Mouse (Mus musculus) right cerebral cortex, adult 18-20 months (tissue): ENCODE data around the gene Ubap2l.
A peak's percentile ranks its signal among the peaks of the same experiment; 100 is the strongest.

Source experiments
- DNase-seq: peaks from one replicate; pipeline ENCODE4 v3.0.0; 2022; ENCODE audit warnings: mixed read lengths

The Ubap2l gene

DNA sequence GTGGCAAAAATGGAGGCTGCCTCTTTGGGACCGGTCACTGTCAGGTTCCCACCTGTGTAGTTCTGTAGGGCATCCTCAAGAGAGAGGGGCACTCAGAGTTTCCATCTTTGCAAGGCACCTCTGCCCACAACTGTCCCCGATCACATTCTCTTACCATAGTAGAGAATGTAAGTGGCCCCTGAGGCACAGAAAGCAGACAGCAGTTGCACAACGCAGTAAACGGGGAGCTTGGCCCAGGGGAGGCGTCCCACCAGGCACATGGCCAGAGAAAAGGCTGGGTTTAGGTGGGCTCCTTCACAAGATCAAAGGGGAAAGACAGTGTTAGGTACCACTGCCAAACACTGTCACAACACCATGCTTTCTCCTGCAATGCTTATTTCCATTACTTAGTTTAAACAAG, 86.5 kb downstream of the Ubap2l start:
- DNase-seq, result no peak

DNA sequence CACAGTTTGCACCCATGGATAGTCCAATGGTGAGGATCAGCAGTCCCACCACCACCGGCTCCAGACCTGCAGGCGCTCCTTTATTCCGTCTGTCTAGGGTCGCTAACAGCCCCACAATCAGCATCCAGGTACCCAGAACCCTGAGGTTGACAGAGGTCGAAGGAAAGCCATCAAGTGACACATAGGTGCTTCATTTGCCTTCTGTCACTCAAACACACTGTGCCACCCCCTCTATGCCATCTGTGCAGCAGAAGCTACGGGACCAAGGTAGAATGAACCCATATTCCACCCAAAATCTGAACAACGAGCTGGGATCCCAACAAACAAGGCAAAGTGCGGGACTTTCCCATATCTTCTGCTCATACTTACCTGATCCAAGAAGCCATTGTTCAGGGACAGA, 86.9 kb downstream of the Ubap2l start:
- DNase-seq, result no peak

DNA sequence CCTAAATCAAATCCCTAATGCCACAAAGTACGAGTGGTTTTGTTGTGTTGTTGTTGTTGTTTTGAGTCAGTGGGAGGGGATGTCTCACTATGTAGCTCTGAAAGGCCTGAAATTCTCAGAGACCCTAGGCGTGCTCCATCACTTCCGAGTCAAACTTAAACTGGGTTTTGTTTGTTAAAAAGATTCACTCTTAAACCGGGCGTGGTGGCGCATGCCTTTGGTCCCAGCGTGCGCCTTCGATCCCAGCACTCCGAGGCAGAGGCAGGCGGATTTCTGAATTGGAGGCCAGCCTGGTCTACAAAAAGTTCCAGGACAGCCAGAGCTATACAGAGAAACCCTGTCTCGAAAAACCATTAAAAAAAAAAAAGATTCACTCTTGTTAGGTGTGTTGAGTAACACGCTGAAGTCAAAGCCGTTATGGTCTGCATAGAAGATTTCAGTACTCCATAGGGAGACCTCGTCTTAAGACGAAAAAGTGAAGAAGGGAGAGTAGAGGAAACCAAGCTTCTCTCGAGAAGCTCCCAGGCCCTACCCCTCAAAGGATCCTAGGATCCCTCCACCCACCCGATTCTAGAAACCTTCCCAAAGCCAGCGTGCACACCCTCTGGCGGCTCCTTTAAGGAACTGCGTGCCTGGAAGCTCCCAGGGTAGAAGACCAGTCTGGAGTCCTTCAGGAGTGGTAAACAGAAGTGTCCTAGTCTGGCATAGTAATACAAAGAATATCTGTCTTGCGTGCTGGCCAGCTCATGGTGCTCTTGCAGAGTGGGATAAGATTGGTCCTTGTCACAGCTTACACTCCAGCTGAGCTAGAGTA, 88.3 kb downstream of the Ubap2l start:
- DNase-seq, result peak; percentile 76

DNA sequence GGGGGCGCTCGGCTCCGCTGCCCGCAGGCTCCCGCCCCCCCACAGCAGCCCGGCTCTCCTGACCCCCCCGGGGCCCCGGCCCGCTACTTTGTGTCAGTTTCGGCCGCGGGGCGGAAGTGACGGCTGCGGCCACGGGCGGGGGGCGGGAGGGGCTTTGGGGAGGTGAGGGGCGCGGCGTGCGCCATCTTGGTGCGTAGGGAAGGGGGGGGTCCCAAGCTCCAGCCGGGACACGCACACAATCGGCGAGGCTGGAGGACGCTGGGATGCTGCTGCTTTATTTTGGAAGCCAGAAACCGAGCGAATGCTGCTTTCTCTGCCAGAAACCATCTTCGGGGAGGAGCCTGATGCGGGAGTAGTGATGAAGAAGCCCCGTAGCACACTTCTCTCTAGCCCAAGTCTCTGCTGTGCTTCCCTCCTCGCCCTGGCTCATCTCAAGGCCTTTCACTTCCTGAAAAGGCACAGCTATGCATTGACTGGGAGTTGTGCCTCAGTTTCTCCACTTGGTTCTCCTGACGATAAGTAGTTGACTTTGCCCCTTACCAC, 89.1 kb downstream of the Ubap2l start, which contains the start of gene Atp8b2:
Atp8b2 (minus strand) TSS at position 288 of the 543 bp plus-strand sequence.
- DNase-seq, result no peak

DNA sequence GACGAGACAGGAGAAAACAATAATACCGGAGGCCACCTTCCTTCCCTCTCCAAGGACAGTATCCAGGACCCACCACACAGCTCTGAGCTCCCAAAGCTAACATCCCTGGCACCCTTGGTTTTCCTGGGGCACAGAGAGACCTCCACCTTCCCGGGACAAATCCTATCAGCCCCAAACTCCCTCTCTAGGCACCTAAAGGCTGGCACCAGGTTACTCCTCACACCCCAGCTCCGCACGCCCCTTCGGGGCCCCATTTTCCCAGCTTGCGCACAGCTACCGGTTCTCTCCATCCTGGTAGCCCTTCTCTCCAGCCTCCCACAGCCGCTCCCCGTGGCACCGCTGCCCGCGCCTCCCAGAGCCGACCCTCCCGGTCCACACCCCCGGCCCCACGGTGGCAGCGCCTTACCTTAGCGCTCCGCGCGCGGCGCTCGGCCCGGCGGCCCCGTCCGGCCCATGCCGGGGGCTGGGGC, 89.6 kb downstream of the Ubap2l start:
- DNase-seq, result no peak

DNA sequence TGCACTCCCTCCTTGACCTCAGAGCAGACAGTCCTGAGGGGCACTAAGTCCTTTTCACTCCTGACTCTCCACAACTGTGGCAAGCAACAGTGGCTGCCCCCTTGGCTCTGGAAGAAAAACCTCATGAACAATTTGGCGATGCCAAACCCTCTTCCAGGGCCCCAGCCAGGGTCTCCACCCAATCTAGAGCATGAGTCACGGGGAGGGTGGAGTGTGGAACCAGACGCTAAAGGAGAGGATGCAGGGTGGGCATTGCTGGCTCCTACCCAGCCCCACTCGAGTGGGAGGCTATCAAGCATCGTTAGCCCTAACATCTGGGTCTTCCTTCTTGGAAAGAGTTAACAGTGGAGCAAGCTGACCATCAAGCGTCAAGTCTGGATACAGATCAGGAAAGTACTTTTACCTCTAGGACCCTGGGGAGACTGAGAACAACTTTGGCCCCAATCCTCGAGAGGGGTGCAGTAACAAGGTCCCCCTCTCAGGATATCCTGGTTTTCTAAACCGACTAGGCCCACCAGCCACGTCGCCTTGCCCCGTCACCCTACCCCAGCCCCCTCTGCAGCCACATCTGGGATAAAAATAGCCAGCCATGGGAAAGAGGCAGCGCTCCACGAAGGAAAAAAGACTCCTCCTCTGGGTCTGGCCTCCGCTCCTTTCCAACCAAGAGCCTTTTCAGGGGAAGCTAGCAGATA, 90.2 kb downstream of the Ubap2l start:
- no peak for DNase-seq

DNA sequence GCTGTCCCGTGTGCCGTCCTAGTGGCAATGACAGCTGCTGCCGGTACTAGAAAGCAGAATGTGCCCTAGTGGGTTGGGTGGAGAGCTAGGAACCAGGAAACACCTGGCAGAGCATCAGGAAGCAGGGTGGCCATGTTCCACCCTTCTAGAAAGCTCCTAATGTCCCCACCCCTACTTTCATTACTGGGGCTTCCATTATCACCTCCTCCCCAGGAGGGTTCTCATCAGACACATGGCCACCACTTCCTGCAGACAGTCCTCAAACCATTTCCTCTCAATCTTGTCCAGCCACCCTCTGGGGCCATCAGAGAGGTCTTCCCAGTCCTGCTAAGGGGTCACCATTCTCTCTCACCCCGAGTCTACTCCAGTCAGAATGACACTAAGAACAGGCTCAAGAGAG, 91.0 kb downstream of the Ubap2l start:
- no peak for DNase-seq

DNA sequence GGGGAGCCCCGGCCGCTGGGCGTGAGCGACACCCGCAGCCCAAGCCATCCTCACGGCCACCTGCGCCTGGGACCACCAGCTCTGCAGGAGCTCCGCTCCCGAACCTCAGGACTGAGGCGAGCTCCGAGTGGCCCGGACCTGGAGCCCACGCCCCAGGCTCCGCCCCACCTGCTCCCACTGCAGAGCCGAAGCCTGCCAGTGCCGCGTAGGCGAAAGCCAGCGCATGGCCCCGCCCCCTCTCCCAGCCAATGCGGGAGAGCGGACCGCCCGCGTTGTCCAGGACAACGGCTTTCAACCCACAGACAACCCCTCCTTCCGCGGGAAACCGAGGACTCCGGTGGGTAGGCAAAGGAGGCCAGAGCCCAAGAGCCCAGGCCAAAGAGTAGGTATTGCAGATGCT, 92.0 kb downstream of the Ubap2l start:
- DNase-seq, result peak; percentile 98

DNA sequence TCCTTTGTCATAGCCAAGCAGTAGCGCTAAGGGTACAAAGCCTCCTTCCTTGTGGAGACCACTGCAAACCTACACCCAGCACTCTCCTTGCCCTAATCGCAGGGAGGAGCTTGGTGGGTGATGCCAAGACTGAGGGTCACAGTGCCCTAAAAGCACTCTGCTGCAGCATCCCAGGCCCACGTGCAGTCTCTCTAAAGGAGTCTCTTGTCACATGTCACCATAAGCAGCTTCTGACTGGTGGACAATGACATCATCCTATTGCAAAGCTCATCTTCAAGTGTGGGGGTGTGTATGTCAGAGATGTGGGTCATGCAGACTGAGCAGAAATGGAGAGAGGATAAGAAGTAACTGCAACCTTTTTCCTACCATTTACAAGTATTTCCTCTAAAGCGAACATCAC, 93.0 kb downstream of the Ubap2l start:
- DNase-seq, result peak; percentile 80

DNA sequence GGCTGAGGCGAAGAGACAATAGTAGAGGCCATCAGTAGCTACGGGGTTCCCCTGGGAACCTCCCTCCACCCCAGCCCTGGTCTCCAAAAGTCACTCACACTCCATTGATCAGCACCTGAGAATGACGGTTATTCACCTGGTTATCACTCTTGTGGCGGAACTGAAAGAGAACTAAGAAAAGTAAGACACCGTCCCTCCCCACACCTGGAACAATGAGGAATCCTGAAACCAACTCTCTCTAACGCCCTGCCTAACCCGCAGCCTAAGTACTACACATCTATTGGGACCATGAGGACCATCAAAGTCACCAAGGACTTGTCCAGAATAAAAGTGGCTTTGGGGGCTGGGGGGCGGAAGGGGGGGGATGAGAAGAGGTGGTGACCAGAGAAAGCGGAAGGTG, 94.5 kb downstream of the Ubap2l start:
- DNase-seq, result no peak

DNA sequence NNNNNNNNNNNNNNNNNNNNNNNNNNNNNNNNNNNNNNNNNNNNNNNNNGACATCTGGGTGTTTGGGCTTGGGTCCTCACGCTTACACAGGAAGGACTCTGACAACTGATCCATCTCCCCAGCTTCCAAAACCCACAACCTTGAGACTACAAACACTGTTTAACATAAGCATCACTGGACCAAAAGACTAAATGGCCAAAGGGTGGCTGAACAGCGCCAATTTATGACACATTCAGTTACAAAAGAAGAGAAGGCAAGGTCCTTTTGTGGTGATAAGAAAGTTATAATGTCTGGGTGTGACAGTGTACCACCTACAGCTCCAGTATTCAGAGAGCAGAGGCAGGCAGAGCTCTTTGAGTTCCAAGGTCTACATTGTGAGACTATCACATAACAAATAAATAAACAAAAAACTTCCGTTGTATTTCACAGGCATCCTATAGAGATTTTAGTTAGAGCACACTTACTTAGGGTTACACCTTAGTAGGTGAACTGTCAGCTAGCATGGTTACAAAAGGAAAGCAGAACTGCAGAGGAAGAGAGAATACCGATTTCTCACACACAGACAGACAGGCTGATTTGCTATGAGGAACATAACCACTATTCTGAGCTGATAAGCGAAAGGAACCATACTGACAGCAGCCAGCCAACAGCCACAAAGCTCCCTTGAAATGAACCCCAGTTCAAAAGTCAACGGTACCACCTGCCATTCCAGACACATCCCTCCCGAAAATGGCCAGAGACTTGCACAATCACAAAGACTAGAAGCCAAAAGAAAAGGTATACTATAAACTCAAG, 96.1 kb downstream of the Ubap2l start:
- no peak for DNase-seq

DNA sequence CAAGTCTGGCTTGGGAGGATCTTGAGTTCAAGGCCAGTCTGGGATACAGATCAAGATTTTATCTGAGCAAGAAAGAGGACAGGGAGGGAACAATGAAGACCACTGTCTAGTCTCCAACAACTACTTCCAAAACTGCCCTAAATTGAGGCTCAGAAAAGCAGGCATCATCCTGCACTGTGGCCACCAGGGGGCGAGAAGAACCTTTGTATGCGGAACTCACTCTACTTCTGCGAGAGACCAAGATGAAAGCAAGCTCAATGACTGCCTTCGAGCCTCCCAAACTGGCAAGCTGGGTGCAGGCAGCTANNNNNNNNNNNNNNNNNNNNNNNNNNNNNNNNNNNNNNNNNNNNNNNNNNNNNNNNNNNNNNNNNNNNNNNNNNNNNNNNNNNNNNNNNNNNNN, 99.0 kb downstream of the Ubap2l start:
- DNase-seq, result peak; percentile 66
